Mouse (Mus musculus): ENCODE data around the gene Tat. TPM values are rescaled to one million over a fixed set of nuclear protein-coding genes. Genes with fewer than 3 reads are reported as not detected.

The Tat gene
- total and polyA plus RNA-seq, 3 experiments: not detected

DNA sequence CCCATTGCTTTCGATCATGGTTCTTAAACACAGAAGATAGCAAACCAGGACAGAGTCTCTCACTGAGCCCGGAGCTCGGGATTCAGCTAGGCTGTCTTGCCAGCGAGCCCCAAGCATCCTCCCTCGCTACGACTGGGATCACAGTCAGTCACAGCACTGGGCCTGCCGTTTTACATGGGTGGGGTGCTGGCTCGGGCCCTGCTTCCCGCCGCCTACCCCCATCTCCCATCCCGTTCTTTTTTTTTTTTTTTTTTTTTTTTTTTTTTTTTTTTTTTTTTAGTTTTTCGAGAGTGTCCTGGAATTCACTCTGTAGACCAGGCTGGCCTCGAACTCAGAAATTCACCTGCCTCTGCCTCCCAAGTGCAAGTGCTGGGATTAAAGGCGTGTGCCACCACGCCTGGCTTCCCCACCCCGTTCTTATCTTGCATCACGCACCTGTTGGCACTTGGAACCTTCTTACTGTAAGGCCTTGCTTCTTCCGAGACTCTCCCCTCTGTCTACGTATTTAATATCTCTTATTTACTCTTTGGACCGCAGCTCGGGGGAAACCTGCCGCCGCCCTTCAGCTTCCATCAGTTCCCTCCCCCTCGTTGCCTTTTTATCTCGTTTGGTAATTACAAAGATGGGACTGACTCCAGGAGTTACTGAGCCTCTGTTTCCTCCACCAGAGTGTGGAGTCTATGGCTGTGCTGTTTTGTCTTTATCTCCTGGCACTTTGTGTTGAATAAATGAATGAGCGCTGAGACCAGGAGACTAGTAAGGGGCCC, 18.2 kb downstream of the Tat start:
- in situ Hi-C loops (cut with MboI; ENCODE audit: low pct_ligation_motif_present, low pct_unique_long_range_greater_than_20kb, low sequenced_read_pairs) (loop anchor here (10.0 kb wide), 1 partner anchor 154 kb away; no protein-coding TSS in a partner anchor), dilution Hi-C loops (cut with MboI; ENCODE audit: extremely low pct_ligation_motif_present, extremely low pct_unique_long_range_greater_than_20kb, low sequenced_read_pairs) (no loop called here)
- Histone ChIP-seq H3K27ac (ENCODE audit: insufficient read depth, low read depth) (no peak overlapping the region), H3K36me3 (replicated peaks in 1 of 2; ENCODE audit: control insufficient read depth in 1 of 2, insufficient read depth in 1 of 2, low read length in 1 of 2) (no peaks in the 10 kb centered on the region), H3K79me2 (replicated peaks; ENCODE audit: control insufficient read depth, extremely low read depth, insufficient read depth, poor library complexity, severe bottlenecking) (no peaks in the 10 kb centered on the region), H3K27me3 (replicated peaks) (peaks cover 2% of the 10 kb centered on the region), H3K9ac (ENCODE audit: insufficient read depth, low read depth) (no peak overlapping the region), H3K9me3 (replicated peaks; ENCODE audit: low read length) (no peaks in the 10 kb centered on the region), H3K4me3 (replicated peaks in 1 of 3; ENCODE audit: low read depth in 2 of 3, low read length in 2 of 3, poor library complexity in 1 of 3) (no peak overlapping the region), H3K4me1 (ENCODE audit: control insufficient read depth in 1 of 2, insufficient read depth in 2 of 2) (peaks cover 3% of the 10 kb centered on the region in 2 experiments; a peak in 3 of 4 replicates), H3K4me2 (ENCODE audit: insufficient read depth, low read depth, poor library complexity, severe bottlenecking) (no peak overlapping the region)
- DNase-seq (ENCODE audit: extremely low read depth): no peak
- no peak for TF ChIP-seq POLR2A (IDR thresholded peaks at IDR 0.05; ENCODE audit: low read depth, low read length)
- no peak for TF ChIP-seq RAD21 (IDR thresholded peaks at IDR 0.05; ENCODE audit: low read depth, low read length)
- TF ChIP-seq CHD1 (IDR thresholded peaks at IDR 0.05; ENCODE audit: low read depth, low read length): no peak
- TF ChIP-seq ETS1 (conservative IDR thresholded peaks at IDR 0.05; ENCODE audit: low read depth, low read length): no peak
- TF ChIP-seq ZC3H11A (IDR thresholded peaks at IDR 0.05; ENCODE audit: low read depth, low read length): no peak
- no peak for TF ChIP-seq USF1 (IDR thresholded peaks at IDR 0.05; ENCODE audit: low read depth, low read length)

GRCm38 (mm10) chr8:110008995-110009446, 18.8 kb downstream of the Tat start:
- TF ChIP-seq TBP (conservative IDR thresholded peaks at IDR 0.05; ENCODE audit: low read depth, low read length): no peak
- TF ChIP-seq MAFK (IDR thresholded peaks at IDR 0.05; ENCODE audit: insufficient replicate concordance, low read length): peak; percentile 82
- TF ChIP-seq MAZ (IDR thresholded peaks at IDR 0.05; ENCODE audit: low read depth, low read length): no peak
- TF ChIP-seq BHLHE40 (IDR thresholded peaks at IDR 0.05; ENCODE audit: low read depth, low read length): peak; percentile 47; the same call in 1 of the 2 replicates
- H3K27me3 ChIP-seq (replicated peaks): peaks cover 2% of the 10 kb centered on the region
- dilution Hi-C loops (cut with MboI; ENCODE audit: extremely low pct_ligation_motif_present, extremely low pct_unique_long_range_greater_than_20kb, low sequenced_read_pairs) (no loop called here), in situ Hi-C loops (cut with MboI; ENCODE audit: low pct_ligation_motif_present, low pct_unique_long_range_greater_than_20kb, low sequenced_read_pairs) (loop anchor here (10.0 kb wide), 1 partner anchor 154 kb away; no protein-coding TSS in a partner anchor)
- H3K4me1 ChIP-seq (ENCODE audit: control insufficient read depth in 1 of 2, insufficient read depth in 2 of 2): peaks cover 3% of the 10 kb centered on the region in 2 experiments; a peak in 3 of 4 replicates
- no peak overlapping the region for H3K4me2 ChIP-seq (ENCODE audit: insufficient read depth, low read depth, poor library complexity, severe bottlenecking)
- H3K9ac ChIP-seq (ENCODE audit: insufficient read depth, low read depth): no peak overlapping the region
- H3K27ac ChIP-seq (ENCODE audit: insufficient read depth, low read depth): no peak overlapping the region
- no peaks in the 10 kb centered on the region for H3K9me3 ChIP-seq (replicated peaks; ENCODE audit: low read length)
- no peak overlapping the region for H3K4me3 ChIP-seq (replicated peaks in 1 of 3; ENCODE audit: low read depth in 2 of 3, low read length in 2 of 3, poor library complexity in 1 of 3)
- H3K79me2 ChIP-seq (replicated peaks; ENCODE audit: control insufficient read depth, extremely low read depth, insufficient read depth, poor library complexity, severe bottlenecking): no peaks in the 10 kb centered on the region
- H3K36me3 ChIP-seq (replicated peaks in 1 of 2; ENCODE audit: control insufficient read depth in 1 of 2, insufficient read depth in 1 of 2, low read length in 1 of 2): no peaks in the 10 kb centered on the region
- no peak for DNase-seq (ENCODE audit: extremely low read depth)

DNA sequence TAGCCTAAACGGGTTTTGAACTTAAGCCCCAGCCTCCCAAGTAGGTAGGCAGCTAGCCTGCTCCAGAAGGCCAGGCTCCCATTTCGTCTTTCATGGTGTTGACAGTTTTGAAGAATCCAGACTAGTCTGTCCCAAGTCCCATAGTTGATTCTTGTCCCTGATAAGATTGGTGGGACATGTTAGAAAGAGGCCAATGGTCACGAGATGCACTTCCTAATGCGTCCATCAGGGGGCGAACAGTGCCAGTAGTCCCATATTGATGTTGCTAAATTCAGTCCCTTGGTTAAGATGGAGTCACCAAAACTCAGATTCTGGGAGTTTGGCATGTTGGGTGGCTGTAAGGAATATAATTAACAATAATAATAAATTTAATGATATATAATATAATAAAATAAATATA, 20.6 kb downstream of the Tat start:
- H3K9ac ChIP-seq (ENCODE audit: insufficient read depth, low read depth): no peak overlapping the region
- in situ Hi-C loops (cut with MboI; ENCODE audit: low pct_ligation_motif_present, low pct_unique_long_range_greater_than_20kb, low sequenced_read_pairs) (loop anchor here (10.0 kb wide), 1 partner anchor 54 kb away; no protein-coding TSS in a partner anchor), dilution Hi-C loops (cut with MboI; ENCODE audit: extremely low pct_ligation_motif_present, extremely low pct_unique_long_range_greater_than_20kb, low sequenced_read_pairs) (no loop called here)
- H3K4me1 ChIP-seq (ENCODE audit: control insufficient read depth in 1 of 2, insufficient read depth in 2 of 2): peaks cover 3% of the 10 kb centered on the region in 2 experiments; a peak in 3 of 4 replicates
- DNase-seq (ENCODE audit: extremely low read depth): peak; percentile 72
- H3K27ac ChIP-seq (ENCODE audit: insufficient read depth, low read depth): no peak overlapping the region
- no peaks in the 10 kb centered on the region for H3K9me3 ChIP-seq (replicated peaks; ENCODE audit: low read length)
- H3K36me3 ChIP-seq (replicated peaks in 1 of 2; ENCODE audit: control insufficient read depth in 1 of 2, insufficient read depth in 1 of 2, low read length in 1 of 2): no peaks in the 10 kb centered on the region
- no peaks in the 10 kb centered on the region for H3K79me2 ChIP-seq (replicated peaks; ENCODE audit: control insufficient read depth, extremely low read depth, insufficient read depth, poor library complexity, severe bottlenecking)
- H3K27me3 ChIP-seq (replicated peaks): no peaks in the 10 kb centered on the region
- H3K4me2 ChIP-seq (ENCODE audit: insufficient read depth, low read depth, poor library complexity, severe bottlenecking): no peak overlapping the region
- H3K4me3 ChIP-seq (replicated peaks in 1 of 3; ENCODE audit: low read depth in 2 of 3, low read length in 2 of 3, poor library complexity in 1 of 3): no peak overlapping the region
- no peak for TF ChIP-seq NELFE (IDR thresholded peaks at IDR 0.05; ENCODE audit: low read depth, low read length)
- TF ChIP-seq POLR2A (IDR thresholded peaks at IDR 0.05; ENCODE audit: low read depth, low read length): no peak
- no peak for TF ChIP-seq MEF2A (IDR thresholded peaks at IDR 0.05; ENCODE audit: borderline replicate concordance, low read depth, low read length)
- TF ChIP-seq CHD1 (IDR thresholded peaks at IDR 0.05; ENCODE audit: low read depth, low read length): no peak
- TF ChIP-seq GABPA (IDR thresholded peaks at IDR 0.05; ENCODE audit: insufficient replicate concordance, low read depth, low read length): no peak
- TF ChIP-seq ZC3H11A (IDR thresholded peaks at IDR 0.05; ENCODE audit: low read depth, low read length): no peak
- TF ChIP-seq JUN (IDR thresholded peaks at IDR 0.05; ENCODE audit: insufficient read depth, low read depth, low read length): no peak
- TF ChIP-seq JUND (conservative IDR thresholded peaks at IDR 0.05; ENCODE audit: low read depth, low read length): no peak
- TF ChIP-seq RAD21 (IDR thresholded peaks at IDR 0.05; ENCODE audit: low read depth, low read length): peak; percentile 65
- peak; percentile 81 for TF ChIP-seq SMC3 (IDR thresholded peaks at IDR 0.05; ENCODE audit: low read depth, low read length)
- no peak for TF ChIP-seq MXI1 (IDR thresholded peaks at IDR 0.05; ENCODE audit: low read depth, low read length)
- TF ChIP-seq ETS1 (conservative IDR thresholded peaks at IDR 0.05; ENCODE audit: low read depth, low read length): no peak
- TF ChIP-seq EP300 (IDR thresholded peaks at IDR 0.05; ENCODE audit: low read length): no peak
- TF ChIP-seq CHD2 (IDR thresholded peaks at IDR 0.05; ENCODE audit: low read length): no peak
- TF ChIP-seq USF2 (conservative IDR thresholded peaks at IDR 0.05; ENCODE audit: low read depth, low read length): no peak
- TF ChIP-seq MAX (IDR thresholded peaks at IDR 0.05; ENCODE audit: low read length): no peak
- TF ChIP-seq SIN3A (IDR thresholded peaks at IDR 0.05; ENCODE audit: low read length): no peak
- peak; percentile 82 to 84 for TF ChIP-seq CTCF (conservative IDR thresholded peaks at IDR 0.05 in 1 of 2, IDR thresholded peaks at IDR 0.05 in 1 of 2; ENCODE audit: low read depth in 2 of 2, low read length in 2 of 2)
- no peak for TF ChIP-seq POLR2AphosphoS2 (IDR thresholded peaks at IDR 0.05; ENCODE audit: low read depth, low read length)

Data from CH12.LX (cell line).